Mouse (Mus musculus): Measurements from ENCODE around the gene Dlx4. TPM values are rescaled to one million over a fixed set of nuclear protein-coding genes. Genes with fewer than 3 reads are reported as not detected.

Gene Dlx4
- polyA plus RNA-seq, 1 experiment = 2.1 TPM

- Histone ChIP-seq H3K4me3 (ENCODE audit: control insufficient read depth, low read depth, low read length) (no peak overlapping the region; the same call in 1 of the 2 replicates), H3K27me3 (ENCODE audit: control insufficient read depth, insufficient read depth, low read length) (peaks cover 4% of the 10 kb centered on the region), H3K4me1 (ENCODE audit: control insufficient read depth, insufficient read depth, low read length) (peaks cover 9% of the 10 kb centered on the region), H3K27ac (ENCODE audit: control insufficient read depth, insufficient read depth, low read depth, low read length) (no peak overlapping the region), H3K36me3 (ENCODE audit: control insufficient read depth, insufficient read depth, low read length) (no peaks in the 10 kb centered on the region)
- TF ChIP-seq POLR2A (IDR thresholded peaks at IDR 0.05; ENCODE audit: control insufficient read depth, low read depth, low read length) = no peak
- TF ChIP-seq CTCF (IDR thresholded peaks at IDR 0.05; ENCODE audit: control insufficient read depth, insufficient read depth, insufficient replicate concordance, low read depth, low read length) = no peak
Observed at GRCm38 (mm10) chr11:95150269-95151049, 4.4 kb upstream of the Dlx4 start.

- Histone ChIP-seq H3K4me1 (ENCODE audit: control insufficient read depth, insufficient read depth, low read length) (peaks cover 12% of the 10 kb centered on the region), H3K27ac (ENCODE audit: control insufficient read depth, insufficient read depth, low read depth, low read length) (no peak overlapping the region), H3K27me3 (ENCODE audit: control insufficient read depth, insufficient read depth, low read length) (peaks cover 10% of the 10 kb centered on the region), H3K4me3 (ENCODE audit: control insufficient read depth, low read depth, low read length) (no peak overlapping the region), H3K36me3 (ENCODE audit: control insufficient read depth, insufficient read depth, low read length) (no peaks in the 10 kb centered on the region)
- no peak for TF ChIP-seq POLR2A (IDR thresholded peaks at IDR 0.05; ENCODE audit: control insufficient read depth, low read depth, low read length)
- no peak for TF ChIP-seq CTCF (IDR thresholded peaks at IDR 0.05; ENCODE audit: control insufficient read depth, insufficient read depth, insufficient replicate concordance, low read depth, low read length)
Observed at GRCm38 (mm10) chr11:95149462-95150268, 3.6 kb upstream of the Dlx4 start.

DNA sequence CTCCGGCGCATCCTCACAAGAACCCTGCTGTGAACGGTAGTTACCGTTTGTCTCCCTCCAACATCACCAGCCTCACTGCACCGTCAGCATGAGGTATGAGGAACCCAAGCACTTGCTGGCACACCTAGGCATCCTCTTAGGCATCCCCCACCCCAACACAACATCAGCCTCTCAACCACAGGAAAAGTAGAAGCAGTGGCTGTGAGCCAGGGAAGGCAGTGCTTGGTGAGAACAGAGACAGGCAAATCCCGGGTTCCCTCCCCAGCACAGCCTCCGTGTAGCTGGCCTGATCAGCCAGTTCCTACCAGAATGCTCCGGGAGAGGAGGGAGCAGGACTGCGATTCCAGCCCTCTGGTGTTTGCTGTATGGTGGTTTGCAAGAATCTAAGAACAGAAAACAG, 2.7 kb upstream of the Dlx4 start:
- Histone ChIP-seq H3K4me1 (ENCODE audit: control insufficient read depth, insufficient read depth, low read length) (peaks cover 12% of the 10 kb centered on the region), H3K4me3 (ENCODE audit: control insufficient read depth, low read depth, low read length) (no peak overlapping the region), H3K27me3 (ENCODE audit: control insufficient read depth, insufficient read depth, low read length) (peaks cover 12% of the 10 kb centered on the region), H3K36me3 (ENCODE audit: control insufficient read depth, insufficient read depth, low read length) (no peaks in the 10 kb centered on the region), H3K27ac (ENCODE audit: control insufficient read depth, insufficient read depth, low read depth, low read length) (no peak overlapping the region)
- TF ChIP-seq CTCF (IDR thresholded peaks at IDR 0.05; ENCODE audit: control insufficient read depth, insufficient read depth, insufficient replicate concordance, low read depth, low read length) (no peak), POLR2A (IDR thresholded peaks at IDR 0.05; ENCODE audit: control insufficient read depth, low read depth, low read length) (no peak)

DNA sequence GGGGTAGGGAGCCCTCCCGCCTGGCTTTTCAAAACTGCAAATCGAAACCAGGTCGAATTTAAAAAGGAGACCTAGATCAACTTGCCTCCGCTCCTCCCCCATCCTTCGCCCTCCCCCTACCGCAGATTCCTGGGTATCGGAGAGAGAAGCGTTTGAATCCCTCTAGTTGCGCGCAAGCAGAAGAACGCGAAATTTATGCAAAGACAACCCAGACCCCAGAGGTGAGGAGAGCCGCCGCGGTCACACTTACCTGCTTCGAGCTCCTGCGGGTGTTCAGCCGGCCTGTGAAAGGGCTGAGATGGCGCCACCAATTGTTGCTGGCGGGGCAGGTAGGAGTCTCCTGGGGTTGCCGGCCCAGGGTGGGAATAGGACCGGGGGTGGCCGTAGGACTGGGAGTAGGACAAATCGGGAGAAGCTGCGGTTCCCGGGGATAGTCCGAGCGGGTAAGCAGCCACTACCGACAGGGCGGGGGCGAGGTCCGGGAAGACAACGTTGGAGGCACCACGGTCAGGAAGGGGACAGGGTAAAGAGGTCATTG, 1.0 kb downstream of the Dlx4 start:
- Histone ChIP-seq H3K4me3 (ENCODE audit: control insufficient read depth, low read depth, low read length) (peak overlapping the region; percentile 15; the same call in 1 of the 2 replicates), H3K4me1 (ENCODE audit: control insufficient read depth, insufficient read depth, low read length) (peaks cover 10% of the 10 kb centered on the region), H3K36me3 (ENCODE audit: control insufficient read depth, insufficient read depth, low read length) (no peaks in the 10 kb centered on the region), H3K27ac (ENCODE audit: control insufficient read depth, insufficient read depth, low read depth, low read length) (no peak overlapping the region), H3K27me3 (ENCODE audit: control insufficient read depth, insufficient read depth, low read length) (peaks cover 8% of the 10 kb centered on the region)
- TF ChIP-seq POLR2A (IDR thresholded peaks at IDR 0.05; ENCODE audit: control insufficient read depth, low read depth, low read length) = no peak
- no peak for TF ChIP-seq CTCF (IDR thresholded peaks at IDR 0.05; ENCODE audit: control insufficient read depth, insufficient read depth, insufficient replicate concordance, low read depth, low read length)

DNA sequence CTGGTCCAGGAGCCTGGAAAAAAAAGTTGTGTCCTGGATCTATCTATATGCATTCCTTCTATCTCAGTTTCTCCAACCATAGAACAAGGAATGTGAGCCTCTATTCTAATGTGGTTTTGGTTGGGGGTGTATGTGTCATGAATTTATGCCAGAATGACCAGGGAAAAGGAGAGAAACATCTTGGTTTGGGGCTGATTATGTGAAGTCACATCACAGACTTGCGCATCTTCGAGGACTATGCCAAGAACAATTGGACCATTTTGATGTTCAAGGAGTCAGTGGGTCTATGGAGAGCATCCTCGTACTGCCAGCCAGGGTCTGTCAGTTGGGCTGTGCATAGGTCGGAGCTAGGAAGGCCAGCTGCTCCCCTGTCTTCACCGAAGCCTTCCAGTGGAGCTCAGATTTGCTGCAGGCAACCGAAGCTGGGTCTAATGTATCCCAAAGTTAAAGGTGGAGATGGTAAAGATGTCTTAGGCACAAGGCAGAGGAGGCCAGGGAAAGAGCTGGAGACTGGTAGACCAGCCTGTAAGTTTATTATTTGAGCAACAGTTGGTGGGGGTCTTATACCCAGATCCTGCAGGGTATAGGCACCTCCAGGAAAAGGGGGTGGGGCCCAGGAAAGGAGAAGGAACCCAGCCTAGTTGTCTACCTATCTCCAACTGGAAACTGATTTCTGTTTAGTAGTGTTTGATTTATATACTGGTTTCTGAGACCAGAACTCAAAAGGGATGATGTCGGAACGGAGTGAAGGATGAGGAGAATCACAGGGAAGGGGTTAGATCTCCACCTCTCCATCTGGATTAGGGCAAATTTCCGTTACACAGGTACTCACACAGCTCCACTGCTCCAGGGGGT, 1.7 kb downstream of the Dlx4 start:
- H3K27ac ChIP-seq (ENCODE audit: control insufficient read depth, insufficient read depth, low read depth, low read length) = no peak overlapping the region
- TF ChIP-seq POLR2A (IDR thresholded peaks at IDR 0.05; ENCODE audit: control insufficient read depth, low read depth, low read length) (no peak), CTCF (IDR thresholded peaks at IDR 0.05; ENCODE audit: control insufficient read depth, insufficient read depth, insufficient replicate concordance, low read depth, low read length) (no peak)
- H3K27me3 ChIP-seq (ENCODE audit: control insufficient read depth, insufficient read depth, low read length) = peaks cover 8% of the 10 kb centered on the region
- H3K4me3 ChIP-seq (ENCODE audit: control insufficient read depth, low read depth, low read length) = no peak overlapping the region
- H3K36me3 ChIP-seq (ENCODE audit: control insufficient read depth, insufficient read depth, low read length) = no peaks in the 10 kb centered on the region
- peaks cover 10% of the 10 kb centered on the region for H3K4me1 ChIP-seq (ENCODE audit: control insufficient read depth, insufficient read depth, low read length)

DNA sequence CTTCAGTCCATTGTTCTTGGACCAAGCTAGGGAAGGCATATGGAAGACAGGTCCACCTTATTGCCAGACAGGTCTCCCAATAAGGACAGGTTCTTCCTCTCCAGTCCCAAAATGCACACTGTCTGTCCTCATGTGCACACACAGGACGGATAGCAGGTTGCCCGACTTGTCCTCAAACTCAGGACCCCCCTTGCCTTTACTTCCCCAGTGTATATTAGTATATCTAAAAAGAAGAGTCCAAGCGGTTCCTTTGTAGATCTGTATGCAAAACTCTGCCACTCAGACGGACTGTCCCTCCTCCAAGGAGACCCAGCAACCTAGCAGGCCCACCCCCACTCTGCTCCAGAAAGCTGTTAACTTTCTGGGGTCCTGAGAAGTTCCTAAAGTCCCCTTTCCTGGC, 2.4 kb downstream of the Dlx4 start:
- no peak for TF ChIP-seq CTCF (IDR thresholded peaks at IDR 0.05; ENCODE audit: control insufficient read depth, insufficient read depth, insufficient replicate concordance, low read depth, low read length)
- no peak for TF ChIP-seq POLR2A (IDR thresholded peaks at IDR 0.05; ENCODE audit: control insufficient read depth, low read depth, low read length)

More for the DNA sequence above, 2.4 kb downstream of the Dlx4 start:
- Histone ChIP-seq H3K27me3 (ENCODE audit: control insufficient read depth, insufficient read depth, low read length) (peaks cover 8% of the 10 kb centered on the region), H3K4me1 (ENCODE audit: control insufficient read depth, insufficient read depth, low read length) (peaks cover 10% of the 10 kb centered on the region), H3K4me3 (ENCODE audit: control insufficient read depth, low read depth, low read length) (no peak overlapping the region), H3K27ac (ENCODE audit: control insufficient read depth, insufficient read depth, low read depth, low read length) (no peak overlapping the region), H3K36me3 (ENCODE audit: control insufficient read depth, insufficient read depth, low read length) (no peaks in the 10 kb centered on the region)

All from testis, adult 2 months (tissue).